Mouse (Mus musculus): Measurements from ENCODE around the gene Fbxo17.

Fbxo17 gene

GRCm38 (mm10) chr7:28766910-28767309 is 50.3 kb downstream of the Fbxo17 start:
- no peak for DNase-seq (ENCODE audit: low spot score)

DNA sequence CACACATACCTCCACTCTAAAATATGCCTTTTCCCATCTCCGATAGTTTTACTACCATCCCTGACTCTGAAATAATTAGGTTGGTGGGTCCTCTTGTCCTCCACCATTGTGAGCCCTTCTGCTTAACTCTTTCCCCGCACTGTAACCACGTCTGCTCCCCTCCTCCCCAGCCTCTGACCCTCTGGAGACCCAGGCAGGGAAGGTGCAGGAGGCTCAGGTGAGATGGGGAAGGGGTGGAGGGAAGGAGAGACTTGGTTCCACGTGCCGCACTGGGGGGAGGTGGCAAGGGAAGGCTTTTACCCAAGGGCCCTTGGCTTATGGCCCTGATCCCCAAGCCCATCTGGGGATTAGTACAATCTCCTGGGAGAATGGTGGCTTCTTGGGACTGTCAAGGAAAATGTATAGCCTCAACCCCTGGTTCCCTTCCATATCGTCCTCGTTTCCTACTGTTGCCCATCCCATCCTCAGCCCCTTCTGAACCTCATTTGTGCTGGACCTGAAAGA is 50.9 kb downstream of the Fbxo17 start, which contains the start of gene Nfkbib:
Gene Nfkbib (minus strand): TSS at position 51 of the 504 bp plus-strand sequence.
- DNase-seq (ENCODE audit: low spot score) = no peak

GRCm38 (mm10) chr7:28769414-28769958 is 52.9 kb downstream of the Fbxo17 start:
- no peak for DNase-seq (ENCODE audit: low spot score)

GRCm38 (mm10) chr7:28770309-28770708 is 53.7 kb downstream of the Fbxo17 start:
- no peak for DNase-seq (ENCODE audit: low spot score)

- DNase-seq (ENCODE audit: low spot score) = no peak
Observed at GRCm38 (mm10) chr7:28771867-28772266, 55.3 kb downstream of the Fbxo17 start.

DNA sequence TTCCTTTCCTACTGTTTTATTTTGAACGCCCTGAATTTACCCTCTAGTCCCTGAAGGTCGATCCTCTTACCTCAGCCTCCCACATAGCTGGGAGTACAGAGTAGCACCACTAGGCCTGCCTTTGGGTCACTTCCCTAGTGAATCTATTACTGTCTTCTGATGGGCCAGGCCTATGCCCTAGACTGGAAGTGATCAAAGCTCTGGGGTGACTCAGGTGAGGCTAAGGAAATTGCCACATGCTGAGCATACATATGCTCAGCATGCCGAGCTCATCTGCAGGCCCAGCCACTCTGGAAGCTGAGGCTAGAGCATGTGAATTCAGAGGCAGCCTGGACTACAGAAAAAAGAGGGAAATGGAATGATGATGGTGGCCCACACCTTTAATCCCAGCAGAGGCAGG is 56.6 kb downstream of the Fbxo17 start:
- no peak for DNase-seq (ENCODE audit: low spot score)

DNA sequence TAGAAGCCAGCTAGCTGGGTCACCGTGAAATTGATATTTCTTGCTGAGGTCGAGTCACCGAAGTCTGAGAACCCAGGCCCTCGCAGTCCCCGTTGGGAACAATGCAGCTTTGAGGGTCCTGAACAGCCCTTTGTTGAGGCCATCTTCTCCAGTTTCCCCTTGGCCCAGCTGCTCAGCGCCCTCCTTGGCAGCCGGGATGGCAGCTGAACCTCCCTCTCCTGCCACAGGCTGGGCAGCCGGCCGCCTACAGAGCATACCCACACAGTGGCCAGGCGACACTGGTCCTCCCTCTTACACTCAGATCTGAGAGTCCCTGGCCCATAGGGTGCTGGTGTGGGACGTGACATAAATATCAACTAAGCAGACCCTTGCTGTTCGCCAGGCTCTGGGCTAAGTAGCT is 57.6 kb downstream of the Fbxo17 start:
- no peak for DNase-seq (ENCODE audit: low spot score)

- no peak for DNase-seq (ENCODE audit: low spot score)
Observed at GRCm38 (mm10) chr7:28775129-28775528, 58.5 kb downstream of the Fbxo17 start.

DNA sequence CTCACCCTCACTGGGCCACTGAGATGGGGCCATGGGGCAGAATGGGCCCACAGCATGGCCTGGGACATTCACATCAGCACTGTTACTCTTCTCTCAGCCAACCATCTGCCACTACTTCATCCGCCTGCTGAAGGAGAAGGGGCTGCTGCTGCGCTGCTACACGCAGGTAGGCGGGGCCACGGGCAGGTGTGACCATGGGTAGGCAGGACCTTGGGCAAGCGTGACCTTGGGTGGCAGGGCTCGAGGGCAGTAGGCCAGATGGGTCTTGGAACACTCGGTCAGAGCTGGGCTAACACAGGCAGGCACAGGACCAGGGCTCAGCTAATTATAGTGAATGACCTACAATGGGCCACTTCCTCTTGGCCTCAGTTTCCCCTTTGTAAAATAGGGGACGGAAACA is 62.2 kb downstream of the Fbxo17 start:
- DNase-seq (ENCODE audit: low spot score) = no peak

- DNase-seq (ENCODE audit: low spot score) = peak; percentile 75
Observed at GRCm38 (mm10) chr7:28780067-28780658, 63.6 kb downstream of the Fbxo17 start.

- DNase-seq (ENCODE audit: low spot score) = no peak
Observed at GRCm38 (mm10) chr7:28780857-28781256, 64.3 kb downstream of the Fbxo17 start.

DNA sequence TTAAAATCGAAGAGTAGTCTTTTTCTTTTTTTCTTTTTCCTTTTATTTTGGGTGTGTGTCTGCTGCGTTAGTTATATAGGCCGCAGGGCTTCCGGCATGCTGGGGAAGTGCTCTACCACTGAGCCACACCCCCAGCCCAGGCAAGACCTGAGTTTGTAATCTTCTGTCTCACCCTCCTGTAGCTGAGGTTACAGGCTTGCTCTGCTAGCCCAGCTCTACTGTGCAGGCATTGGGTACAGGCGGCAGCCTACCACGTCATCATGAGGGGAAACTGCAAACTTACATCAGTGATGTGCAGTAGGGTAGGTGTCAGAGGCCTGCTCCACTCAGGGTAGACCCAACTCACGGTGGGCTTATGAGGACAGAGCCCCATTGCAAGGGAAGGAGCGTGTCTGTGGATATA is 64.7 kb downstream of the Fbxo17 start:
- no peak for DNase-seq (ENCODE audit: low spot score)

GRCm38 (mm10) chr7:28785161-28785560 is 68.6 kb downstream of the Fbxo17 start:
- no peak for DNase-seq (ENCODE audit: low spot score)

All from yolk sac, embryonic 10.5 days (tissue).